Mouse (Mus musculus): ENCODE measurements around the gene Vps13d.

GRCm38 (mm10) chr4:145066336-145067018 lies 128.3 kb downstream of the Vps13d start:
- TF ChIP-seq CTCF (IDR thresholded peaks at IDR 0.05) (no peak), EP300 (IDR thresholded peaks at IDR 0.05) (no peak)
